Mouse (Mus musculus) ovary, adult 18-20 months (tissue): Measurements from ENCODE around the gene Grip2.

ENCODE experiments used
- DNase-seq: peaks from one replicate; pipeline ENCODE4 v3.0.0; 2022; ENCODE audit warnings: low spot score, mixed read lengths

Grip2 gene

GRCm38 (mm10) chr6:91827016-91827570 lies at the start of gene Grip2:
Gene Grip2, minus strand, starts transcription at chr6:91827250.
- no peak for DNase-seq

- peak; percentile 12 for DNase-seq
Observed at GRCm38 (mm10) chr6:91872781-91873180, 45.7 kb upstream of the Grip2 start.

GRCm38 (mm10) chr6:91868091-91868490 lies 41.0 kb upstream of the Grip2 start:
- peak; percentile 19 for DNase-seq

GRCm38 (mm10) chr6:91865601-91866000 lies 38.6 kb upstream of the Grip2 start:
- no peak for DNase-seq

GRCm38 (mm10) chr6:91864595-91864994 lies 37.5 kb upstream of the Grip2 start:
- DNase-seq, result no peak

GRCm38 (mm10) chr6:91862848-91863247 lies 35.8 kb upstream of the Grip2 start:
- DNase-seq, result no peak

- no peak for DNase-seq
Observed at GRCm38 (mm10) chr6:91858339-91858738, 31.3 kb upstream of the Grip2 start.

- no peak for DNase-seq
Observed at GRCm38 (mm10) chr6:91852550-91852949, 25.5 kb upstream of the Grip2 start.

- no peak for DNase-seq
Observed at GRCm38 (mm10) chr6:91843628-91844153, 16.6 kb upstream of the Grip2 start.

- DNase-seq, result no peak
Observed at GRCm38 (mm10) chr6:91842897-91843627, 16.0 kb upstream of the Grip2 start.

GRCm38 (mm10) chr6:91839010-91839871 lies 12.2 kb upstream of the Grip2 start:
- peak; percentile 8 for DNase-seq

GRCm38 (mm10) chr6:91832863-91833440 lies 5.9 kb upstream of the Grip2 start:
- DNase-seq, result no peak

- no peak for DNase-seq
Observed at GRCm38 (mm10) chr6:91827926-91828325, 876 bp upstream of the Grip2 start.

- no peak for DNase-seq
Observed at GRCm38 (mm10) chr6:91818271-91818670, 8.8 kb downstream of the Grip2 start.

- DNase-seq, result no peak
Observed at GRCm38 (mm10) chr6:91815976-91816375, 11.1 kb downstream of the Grip2 start.

GRCm38 (mm10) chr6:91813611-91814010 lies 13.4 kb downstream of the Grip2 start:
- no peak for DNase-seq

- no peak for DNase-seq
Observed at GRCm38 (mm10) chr6:91810007-91810406, 17.0 kb downstream of the Grip2 start.

GRCm38 (mm10) chr6:91808022-91808421 lies 19.0 kb downstream of the Grip2 start:
- DNase-seq, result no peak

GRCm38 (mm10) chr6:91807169-91807568 lies 19.9 kb downstream of the Grip2 start:
- no peak for DNase-seq

GRCm38 (mm10) chr6:91804177-91804576 lies 22.9 kb downstream of the Grip2 start:
- no peak for DNase-seq

GRCm38 (mm10) chr6:91798496-91798895 lies 28.6 kb downstream of the Grip2 start:
- no peak for DNase-seq

- no peak for DNase-seq
Observed at GRCm38 (mm10) chr6:91796736-91797135, 30.3 kb downstream of the Grip2 start.
